Mouse (Mus musculus): ENCODE results near the gene Lcn4. TPM values are rescaled to one million over a fixed set of nuclear protein-coding genes. Genes with fewer than 3 reads are reported as not detected.

The Lcn4 gene
- not detected for polyA plus RNA-seq (2014; fragmentation: Illumina TruSeq; extraction: RNeasy Lipid Tissue Mini Kit (QIAGEN cat#74804); ENCODE audit: low read depth, low replicate concordance)

DNA sequence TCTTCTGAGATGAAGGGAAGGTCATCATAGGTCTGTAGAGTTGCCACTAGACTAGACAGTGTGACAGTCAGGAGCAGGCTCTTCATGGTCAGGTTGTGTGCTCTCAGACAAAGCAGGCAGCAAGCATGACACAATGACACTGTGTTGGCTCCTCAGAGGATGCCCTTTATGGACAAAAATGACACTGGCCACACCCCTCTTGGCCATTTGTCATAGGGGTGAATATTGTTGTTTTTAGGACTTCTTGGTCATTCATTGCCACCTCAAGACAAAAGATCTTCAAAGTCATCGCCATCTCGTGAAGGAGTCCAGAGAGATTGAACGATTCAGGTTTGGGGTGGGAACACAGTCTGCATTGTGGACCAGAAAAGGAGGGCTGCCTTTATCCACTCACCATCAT, at the start of gene Lcn4:
Gene Lcn4 (minus strand): TSS at position 101 of the 400 bp plus-strand sequence.

DNA sequence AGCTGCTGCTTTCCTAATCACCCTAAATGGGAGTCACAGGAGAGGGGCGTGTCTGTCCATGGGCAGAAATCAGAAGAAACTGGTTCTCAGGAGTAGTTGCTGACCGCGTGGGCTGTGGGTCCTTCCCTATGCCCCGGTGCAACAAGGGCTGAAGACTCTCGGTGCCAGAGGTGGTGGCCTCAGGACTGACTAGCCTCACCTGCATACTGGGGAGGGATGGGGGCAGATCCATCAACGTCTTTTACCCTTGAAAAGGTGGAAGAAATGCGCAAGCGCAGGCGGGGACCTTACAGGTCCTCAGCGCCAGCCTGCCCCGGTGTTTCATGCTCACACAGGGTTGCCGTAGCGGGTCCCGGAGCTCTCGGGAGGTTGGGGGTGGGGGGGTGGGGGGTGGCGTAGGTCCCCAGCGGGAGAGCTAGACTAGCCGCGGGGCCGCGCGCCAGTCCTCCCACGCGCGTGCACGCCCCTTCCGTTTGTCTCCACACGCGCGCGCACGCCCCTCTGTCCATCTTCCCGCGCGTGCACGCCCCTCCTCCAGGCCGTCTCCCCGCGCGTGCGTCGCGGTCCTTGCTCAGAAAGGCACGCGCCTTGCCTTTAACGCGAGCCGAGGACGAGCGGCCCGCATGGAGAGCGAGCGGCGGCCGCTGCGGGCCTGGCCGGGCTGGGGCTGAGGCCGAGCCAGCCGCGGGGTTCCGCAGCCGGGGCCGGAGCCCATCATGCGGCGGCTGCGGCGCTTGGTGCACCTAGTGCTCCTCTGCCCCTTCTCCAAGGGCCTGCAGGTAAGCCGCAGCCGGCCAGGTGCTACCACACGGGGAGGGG, 43.0 kb downstream of the Lcn4 start, which contains the start of gene Fam69b:
Gene Fam69b (plus strand): TSS at position 537 of the 819 bp plus-strand sequence.

Other genes starting within 250 kb of the Lcn4 start
- gene Sec16a, start 226.1 kb downstream of the Lcn4 start, polyA plus RNA-seq (2014; fragmentation: Illumina TruSeq; extraction: RNeasy Lipid Tissue Mini Kit (QIAGEN cat#74804); ENCODE audit: low read depth, low replicate concordance) = 44.7 TPM
- gene Notch1, start 154.6 kb downstream of the Lcn4 start, polyA plus RNA-seq (2014; fragmentation: Illumina TruSeq; extraction: RNeasy Lipid Tissue Mini Kit (QIAGEN cat#74804); ENCODE audit: low read depth, low replicate concordance) = 0.17 TPM
- 3.1 TPM for gene Egfl7, start 91.3 kb downstream of the Lcn4 start, polyA plus RNA-seq (2014; fragmentation: Illumina TruSeq; extraction: RNeasy Lipid Tissue Mini Kit (QIAGEN cat#74804); ENCODE audit: low read depth, low replicate concordance)
- not detected for gene Gm20532, start 84.6 kb downstream of the Lcn4 start, polyA plus RNA-seq (2014; fragmentation: Illumina TruSeq; extraction: RNeasy Lipid Tissue Mini Kit (QIAGEN cat#74804); ENCODE audit: low read depth, low replicate concordance)
- gene Agpat2, start 66.9 kb downstream of the Lcn4 start, polyA plus RNA-seq (2014; fragmentation: Illumina TruSeq; extraction: RNeasy Lipid Tissue Mini Kit (QIAGEN cat#74804); ENCODE audit: low read depth, low replicate concordance) = 10.6 TPM
- gene Fam69b, start 42.8 kb downstream of the Lcn4 start, polyA plus RNA-seq (2014; fragmentation: Illumina TruSeq; extraction: RNeasy Lipid Tissue Mini Kit (QIAGEN cat#74804); ENCODE audit: low read depth, low replicate concordance) = not detected
- 0.94 TPM for gene Abo, start 193.7 kb upstream of the Lcn4 start, polyA plus RNA-seq (2014; fragmentation: Illumina TruSeq; extraction: RNeasy Lipid Tissue Mini Kit (QIAGEN cat#74804); ENCODE audit: low read depth, low replicate concordance)
- 5.9 TPM for gene Surf6, start 231.6 kb upstream of the Lcn4 start, polyA plus RNA-seq (2014; fragmentation: Illumina TruSeq; extraction: RNeasy Lipid Tissue Mini Kit (QIAGEN cat#74804); ENCODE audit: low read depth, low replicate concordance)
- 5.3 TPM for gene Med22, start 239.4 kb upstream of the Lcn4 start, polyA plus RNA-seq (2014; fragmentation: Illumina TruSeq; extraction: RNeasy Lipid Tissue Mini Kit (QIAGEN cat#74804); ENCODE audit: low read depth, low replicate concordance)
- 24.2 TPM for gene Rpl7a, start 239.5 kb upstream of the Lcn4 start, polyA plus RNA-seq (2014; fragmentation: Illumina TruSeq; extraction: RNeasy Lipid Tissue Mini Kit (QIAGEN cat#74804); ENCODE audit: low read depth, low replicate concordance)
- gene Surf2, start 245.1 kb upstream of the Lcn4 start, polyA plus RNA-seq (2014; fragmentation: Illumina TruSeq; extraction: RNeasy Lipid Tissue Mini Kit (QIAGEN cat#74804); ENCODE audit: low read depth, low replicate concordance) = 4.6 TPM
- 13.2 TPM for gene Surf1, start 245.2 kb upstream of the Lcn4 start, polyA plus RNA-seq (2014; fragmentation: Illumina TruSeq; extraction: RNeasy Lipid Tissue Mini Kit (QIAGEN cat#74804); ENCODE audit: low read depth, low replicate concordance)

Measured in testis, adult 10 weeks (tissue).